Mouse (Mus musculus) myocyte (in vitro differentiated cells): Measurements from ENCODE around the gene Cic.

Experiments
- CEBPB ChIP-seq: IDR thresholded peaks from 2 replicates; pipeline ENCODE4 v1.6.1; 2011; ENCODE audit warnings: mild to moderate bottlenecking, moderate library complexity; ENCODE audit not compliant: poor library complexity, insufficient read depth, severe bottlenecking
- E2F4 ChIP-seq: IDR thresholded peaks from one replicate; pipeline ENCODE4 v1.6.1; 2011; ENCODE audit warnings: mild to moderate bottlenecking, control low read depth, moderate library complexity; ENCODE audit not compliant: insufficient read depth
- MAX ChIP-seq: IDR thresholded peaks from one replicate; pipeline ENCODE4 v1.6.1; 2011; ENCODE audit warnings: low read depth, mild to moderate bottlenecking, control low read depth
- MYOD1 ChIP-seq, 3 experiments: IDR thresholded peaks; one replicate each; pipeline ENCODE4 v1.6.1; 2011; ENCODE audit warnings: control low read depth in 2 of 3, low read depth in 2 of 3, mild to moderate bottlenecking in 2 of 3, moderate library complexity in 1 of 3; ENCODE audit not compliant: insufficient read length in 2 of 3, control insufficient read depth in 1 of 3
- MYOG ChIP-seq, 3 experiments: IDR thresholded peaks; one replicate each; pipeline ENCODE4 v1.6.1; 2011; ENCODE audit warnings: control low read depth in 2 of 3, low read depth in 2 of 3, mild to moderate bottlenecking in 2 of 3; ENCODE audit not compliant: insufficient read length in 2 of 3, control insufficient read depth in 1 of 3, insufficient read depth in 1 of 3
- POLR2A ChIP-seq: IDR thresholded peaks from one replicate; pipeline ENCODE4 v1.6.1; 2011; ENCODE audit warnings: low read depth, mild to moderate bottlenecking, control low read depth, moderate library complexity; ENCODE audit not compliant: insufficient read length
- POLR2AphosphoS2 ChIP-seq: IDR thresholded peaks from one replicate; pipeline ENCODE4 v1.6.1; 2011; ENCODE audit warnings: low read depth, control low read depth; ENCODE audit not compliant: insufficient read length
- REST ChIP-seq: IDR thresholded peaks from one replicate; pipeline ENCODE4 v1.6.1; 2011; ENCODE audit warnings: mild to moderate bottlenecking, control low read depth, moderate library complexity; ENCODE audit not compliant: insufficient read depth, insufficient read length
- SRF ChIP-seq: IDR thresholded peaks from one replicate; pipeline ENCODE4 v1.6.1; 2011; ENCODE audit warnings: low read depth; ENCODE audit not compliant: control insufficient read depth, insufficient read length
- TCF12 ChIP-seq: IDR thresholded peaks from one replicate; pipeline ENCODE4 v1.6.1; 2011; ENCODE audit warnings: mild to moderate bottlenecking, control low read depth; ENCODE audit not compliant: poor library complexity, insufficient read depth, severe bottlenecking
- TCF3 ChIP-seq: IDR thresholded peaks from one replicate; pipeline ENCODE4 v1.6.1; 2011; ENCODE audit warnings: low read depth, control low read depth; ENCODE audit not compliant: insufficient read length
- USF1 ChIP-seq: IDR thresholded peaks from one replicate; pipeline ENCODE4 v1.6.1; 2011; ENCODE audit warnings: low read depth, mild to moderate bottlenecking, control low read depth, moderate library complexity

DNA sequence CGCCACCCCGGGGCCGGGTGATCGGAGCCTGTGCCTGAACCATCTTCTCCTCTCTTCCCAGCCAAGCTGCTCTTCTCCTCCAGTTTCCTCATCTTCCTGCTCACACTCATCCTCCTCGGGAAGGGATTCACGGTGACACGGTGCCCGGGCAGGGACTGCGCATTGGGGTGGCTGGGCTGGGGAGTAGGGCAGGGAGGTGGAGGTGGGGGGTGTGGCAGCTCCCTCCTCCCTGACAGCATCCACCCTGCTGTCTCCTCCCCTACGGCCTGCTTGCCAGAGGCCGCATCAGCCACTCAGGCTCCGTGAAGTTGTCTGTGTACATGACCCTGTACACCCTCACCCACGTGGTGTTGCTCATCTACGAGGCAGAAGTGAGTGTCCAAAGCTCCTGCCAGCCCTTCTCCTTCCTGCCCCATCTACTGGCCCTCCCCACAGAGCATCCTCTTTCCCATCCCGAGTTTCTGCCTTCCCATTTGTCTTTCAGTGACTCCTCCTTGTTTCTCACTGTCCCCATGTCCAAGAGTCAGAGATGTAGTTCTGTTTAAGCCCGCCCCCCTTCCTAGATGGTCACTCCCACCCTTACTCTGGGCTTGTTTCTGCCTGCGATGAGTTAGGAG lies 41.3 kb downstream of the Cic start:
- TF ChIP-seq POLR2A (no peak), TCF12 (no peak), POLR2AphosphoS2 (no peak), MYOD1 (IDR thresholded peaks at IDR 0.05; ENCODE audit: control insufficient read depth in 1 of 3, insufficient read length in 2 of 3, low read depth in 2 of 3) (no peak), CEBPB (no peak), MAX (no peak), USF1 (no peak), E2F4 (no peak), MYOG (IDR thresholded peaks at IDR 0.05; ENCODE audit: control insufficient read depth in 1 of 3, insufficient read depth in 1 of 3, insufficient read length in 2 of 3, low read depth in 2 of 3) (no peak), REST (no peak), TCF3 (no peak), SRF (no peak)
